Mouse (Mus musculus): Measurements from ENCODE around the gene 1190005I06Rik. TPM values are rescaled to one million over a fixed set of nuclear protein-coding genes. Genes with fewer than 3 reads are reported as not detected.

The 1190005I06Rik gene
- polyA plus RNA-seq, 1 experiment, result 14.3 TPM

DNA sequence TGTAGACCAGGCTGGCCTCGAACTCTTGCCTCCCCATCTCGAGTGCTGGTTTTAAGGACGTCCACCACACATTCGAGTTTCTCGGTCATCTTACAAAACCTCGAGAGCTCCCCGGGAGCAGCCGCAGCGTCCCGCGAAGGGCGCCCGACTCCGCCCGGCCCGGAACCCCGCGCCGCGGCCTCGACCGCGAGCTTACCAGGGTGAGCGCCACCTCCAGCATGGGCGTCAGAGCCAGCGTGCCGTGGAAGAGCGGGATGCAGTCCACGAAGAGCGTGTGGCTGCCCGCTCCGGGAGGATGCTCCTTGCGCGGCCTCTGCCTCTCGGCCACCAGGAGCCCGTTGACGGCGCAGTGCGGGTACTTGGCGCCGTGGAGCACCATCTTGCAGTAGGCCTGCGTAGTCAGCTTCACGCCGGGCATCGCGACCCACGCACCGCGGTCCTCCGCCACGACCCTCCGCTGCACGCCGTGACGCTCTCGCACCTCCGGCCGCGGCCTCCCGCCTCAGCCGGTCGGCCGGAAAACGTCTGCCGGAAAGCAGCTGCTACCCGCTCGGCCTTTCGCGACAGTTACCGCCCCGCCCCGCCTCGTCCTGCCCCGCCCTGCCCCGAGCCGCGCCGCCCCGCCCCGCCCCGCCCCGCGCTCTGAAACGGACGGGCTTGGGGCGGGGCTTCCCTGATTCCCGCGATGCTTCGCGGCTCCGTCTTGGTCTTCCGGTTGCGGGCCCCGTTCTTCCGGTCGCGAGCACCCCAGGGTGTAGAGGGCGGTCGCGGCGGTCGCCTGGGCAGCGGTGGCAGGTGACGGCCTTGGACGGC, 20.3 kb upstream of the 1190005I06Rik start, which contains the start of the genes Gm27021 and Cox4i1:
Gene Gm27021, minus strand, starts transcription at position 519 of the 813 bp plus-strand sequence.
Gene Cox4i1, plus strand, starts transcription at position 662 of the 813 bp plus-strand sequence.
- DNase-seq (ENCODE audit: low read depth), result no peak

DNA sequence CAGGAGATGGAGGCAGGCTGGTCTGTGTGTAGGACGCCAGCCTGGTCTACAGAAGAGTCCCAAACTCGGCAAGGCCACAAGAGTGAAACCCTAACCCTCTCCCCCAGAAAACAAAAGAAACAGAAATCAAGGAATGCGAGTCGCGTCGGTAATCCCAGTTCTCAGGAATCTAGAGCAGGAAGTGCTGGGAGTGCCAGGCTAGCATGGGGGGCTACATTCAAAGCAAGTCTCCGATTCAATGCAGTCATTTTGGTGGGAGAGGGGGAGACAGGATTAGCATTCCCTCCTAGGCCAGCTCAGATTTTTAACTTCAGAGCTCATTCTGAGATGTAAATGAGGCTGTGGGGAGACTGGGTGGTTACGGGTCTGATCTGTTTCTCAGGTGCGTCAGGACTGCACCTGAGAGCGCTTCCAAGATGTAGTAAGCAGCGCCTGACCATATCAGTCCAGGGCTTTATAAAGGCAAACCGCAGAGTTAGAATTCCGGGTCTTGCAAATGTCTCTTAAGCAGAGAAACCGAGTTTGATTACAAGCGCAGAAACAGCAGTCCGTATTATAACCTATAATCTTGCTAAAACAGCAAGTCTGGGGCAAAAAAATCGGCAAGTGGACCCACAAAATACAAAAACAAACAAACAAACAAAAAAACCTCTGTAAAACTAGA, 19.5 kb upstream of the 1190005I06Rik start:
- DNase-seq (ENCODE audit: low read depth), result no peak

DNA sequence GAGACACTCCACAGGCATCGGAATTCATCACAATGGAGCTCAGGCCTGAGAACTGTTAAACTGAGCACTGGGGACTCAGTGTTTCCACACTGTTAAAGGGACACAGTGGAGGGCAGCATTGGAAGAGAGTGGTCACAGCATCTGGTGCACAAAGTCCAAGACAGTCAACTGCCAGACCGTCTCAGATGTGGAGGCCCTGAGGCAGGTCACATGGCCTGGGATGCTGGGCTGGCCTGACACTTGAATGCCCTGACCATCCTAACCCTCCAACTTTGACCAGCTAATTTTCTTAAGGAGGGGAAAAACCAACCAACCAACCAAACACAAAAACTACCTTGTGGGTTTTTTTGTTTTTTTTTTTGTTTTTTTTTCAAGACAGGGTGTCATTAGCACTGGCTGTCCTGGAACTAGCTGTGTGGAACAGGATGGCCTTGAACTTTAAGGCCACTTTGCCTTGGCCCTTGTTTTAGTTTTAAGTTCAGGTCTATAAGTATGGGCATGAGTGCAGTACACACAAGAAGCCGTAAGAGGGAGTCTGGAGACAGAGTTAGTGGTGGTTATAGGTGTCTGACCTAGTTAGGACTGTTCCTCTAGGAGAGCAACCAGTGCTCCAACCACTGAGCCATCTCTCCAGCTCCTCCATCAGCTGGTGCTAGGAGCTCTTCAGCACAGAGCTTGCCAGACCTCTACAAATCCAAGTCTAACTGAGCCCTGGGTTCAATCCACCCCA, 18.5 kb upstream of the 1190005I06Rik start:
- no peak for DNase-seq (ENCODE audit: low read depth)

DNA sequence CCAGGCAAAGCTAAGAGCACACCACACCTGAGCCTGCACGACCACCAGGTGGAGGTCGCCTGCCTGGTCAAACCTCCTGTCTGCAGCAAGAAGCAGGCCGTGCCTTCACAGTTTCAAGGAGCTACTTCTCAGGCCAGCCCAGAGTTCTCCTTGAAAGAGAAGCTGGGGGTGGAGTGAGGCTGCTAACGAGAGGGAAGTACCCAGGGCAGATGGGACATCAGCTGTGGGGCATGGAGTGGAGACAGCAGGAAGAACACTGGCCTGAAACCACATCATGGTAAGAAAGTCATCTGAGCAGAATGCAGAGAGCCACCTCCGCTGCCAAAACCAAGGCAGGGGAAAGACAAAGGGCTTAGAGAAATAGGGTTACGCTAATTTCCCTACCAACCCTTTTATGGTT, 17.1 kb upstream of the 1190005I06Rik start:
- DNase-seq (ENCODE audit: low read depth), result no peak

DNA sequence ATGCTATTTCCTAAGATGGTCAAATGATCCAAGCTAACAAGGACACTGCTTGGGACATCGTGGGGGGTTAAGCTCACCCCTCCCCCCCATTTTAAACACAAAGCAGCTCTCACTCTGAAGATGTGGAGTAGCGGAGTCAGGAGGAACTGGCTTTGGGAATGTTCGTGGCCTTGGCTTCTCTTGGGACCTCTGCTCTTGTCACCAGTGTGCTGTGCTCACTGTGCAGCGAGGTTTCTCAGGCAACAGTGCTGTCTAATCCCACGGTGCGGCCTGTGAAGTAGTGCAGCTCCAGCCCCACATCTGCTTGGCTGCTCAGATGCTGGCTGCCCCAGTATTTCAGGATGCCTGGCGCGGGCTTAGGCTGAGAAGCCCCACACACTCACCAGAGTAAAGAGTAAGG, 10.0 kb upstream of the 1190005I06Rik start:
- no peak for DNase-seq (ENCODE audit: low read depth)

DNA sequence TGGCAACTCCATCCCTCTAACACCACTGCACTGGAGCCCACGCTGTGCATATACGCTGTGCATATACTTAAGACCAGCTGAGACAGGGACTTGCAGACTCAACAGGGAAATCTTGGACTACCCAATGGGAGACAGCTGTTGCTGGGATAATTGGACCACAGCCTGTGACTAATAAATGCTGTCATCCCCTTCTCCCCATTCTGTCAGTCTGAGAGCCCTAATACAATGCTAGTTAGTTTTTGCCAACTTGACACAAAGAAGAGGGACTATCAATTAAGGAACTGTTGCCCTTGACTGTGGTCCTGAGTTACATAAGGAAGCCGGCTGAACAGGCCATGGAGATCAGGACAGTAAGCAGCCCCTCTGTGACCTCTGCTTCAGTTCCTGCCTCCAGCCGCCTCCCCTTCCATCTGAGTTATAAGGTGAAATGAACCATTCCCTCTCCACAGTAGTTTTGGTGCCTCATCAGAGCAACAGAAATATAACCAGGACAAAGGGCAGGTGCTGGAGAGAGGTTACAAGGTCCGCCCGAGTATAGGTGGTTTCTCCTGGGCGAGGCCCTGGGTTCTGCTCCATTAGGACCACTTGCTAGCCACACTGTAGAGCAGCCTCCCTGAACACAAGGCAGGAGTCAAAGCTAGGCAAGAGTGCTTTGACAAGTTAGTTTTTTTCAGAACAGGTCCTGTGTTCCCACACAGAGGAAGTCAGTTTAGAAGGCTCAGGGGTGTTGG, 9.1 kb upstream of the 1190005I06Rik start:
- DNase-seq (ENCODE audit: low read depth), result no peak

DNA sequence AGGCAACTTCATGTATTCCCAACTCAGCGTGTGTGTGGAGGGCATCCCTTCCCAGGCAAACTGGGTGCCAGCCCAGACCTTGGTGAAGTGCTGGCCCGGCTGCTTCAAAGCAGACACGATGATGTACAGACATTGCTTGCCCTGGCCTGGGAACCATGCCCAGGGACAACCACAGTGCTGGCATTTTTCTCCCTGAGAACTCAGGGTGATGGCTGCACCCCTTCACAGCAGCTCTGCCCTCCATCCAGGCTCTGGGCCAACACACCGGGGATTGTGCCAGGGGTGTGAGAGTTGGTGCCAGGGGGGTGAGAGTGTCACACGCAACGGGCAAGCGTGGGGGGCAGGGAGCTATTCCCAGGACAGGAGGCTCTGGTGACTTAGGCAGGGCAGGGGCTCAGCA, 2.8 kb downstream of the 1190005I06Rik start:
- DNase-seq (ENCODE audit: low read depth), result no peak

DNA sequence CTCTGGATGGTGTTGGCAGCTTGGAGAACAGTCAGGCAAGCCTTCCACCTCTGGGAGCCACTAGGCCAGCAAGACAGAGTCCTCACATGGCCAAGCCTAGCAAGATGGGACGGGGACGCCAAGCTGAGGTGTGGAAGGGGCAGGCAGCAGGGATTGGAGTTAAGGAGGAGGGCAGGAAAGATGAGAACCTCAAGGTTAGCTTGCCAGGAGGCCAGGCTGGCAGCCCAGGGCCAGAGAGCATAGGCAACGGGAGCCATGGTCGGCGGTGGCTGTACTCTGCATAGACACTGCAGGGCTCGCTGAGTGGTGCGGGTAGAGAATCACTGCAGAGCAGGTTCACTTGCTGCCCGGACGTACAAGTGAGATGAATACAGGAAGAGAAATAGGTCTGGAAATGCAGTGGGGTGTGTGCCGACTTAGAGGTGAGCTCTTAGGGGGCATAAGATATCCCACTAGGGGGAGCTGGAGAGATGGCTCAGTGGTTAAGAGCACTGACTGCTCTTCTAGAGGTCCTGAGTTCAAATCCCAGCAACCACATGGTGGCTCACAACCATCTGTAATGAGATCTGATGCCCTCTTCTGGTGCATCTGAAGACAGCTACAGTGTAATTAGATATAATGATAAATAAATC, 5.3 kb downstream of the 1190005I06Rik start:
- no peak for DNase-seq (ENCODE audit: low read depth)

DNA sequence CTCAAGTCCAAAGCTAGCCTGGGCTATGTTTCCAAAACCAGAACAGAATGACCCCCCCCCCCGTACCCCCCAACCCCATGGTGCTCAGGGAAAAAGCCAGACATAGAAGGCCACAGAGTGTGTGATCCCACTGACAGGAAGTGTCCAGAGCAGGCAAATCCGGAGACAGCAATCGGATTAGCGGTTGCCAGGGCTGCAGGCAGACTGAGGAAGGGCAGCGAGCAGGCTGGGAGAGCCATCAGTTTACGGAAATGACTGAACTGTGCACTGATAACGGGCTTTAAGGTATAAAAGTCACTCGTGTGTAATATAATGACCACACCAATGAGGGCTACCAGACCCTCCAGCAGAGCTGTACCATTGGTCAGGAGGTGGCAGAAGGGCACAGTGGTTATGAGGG, 6.2 kb downstream of the 1190005I06Rik start:
- DNase-seq (ENCODE audit: low read depth), result no peak

DNA sequence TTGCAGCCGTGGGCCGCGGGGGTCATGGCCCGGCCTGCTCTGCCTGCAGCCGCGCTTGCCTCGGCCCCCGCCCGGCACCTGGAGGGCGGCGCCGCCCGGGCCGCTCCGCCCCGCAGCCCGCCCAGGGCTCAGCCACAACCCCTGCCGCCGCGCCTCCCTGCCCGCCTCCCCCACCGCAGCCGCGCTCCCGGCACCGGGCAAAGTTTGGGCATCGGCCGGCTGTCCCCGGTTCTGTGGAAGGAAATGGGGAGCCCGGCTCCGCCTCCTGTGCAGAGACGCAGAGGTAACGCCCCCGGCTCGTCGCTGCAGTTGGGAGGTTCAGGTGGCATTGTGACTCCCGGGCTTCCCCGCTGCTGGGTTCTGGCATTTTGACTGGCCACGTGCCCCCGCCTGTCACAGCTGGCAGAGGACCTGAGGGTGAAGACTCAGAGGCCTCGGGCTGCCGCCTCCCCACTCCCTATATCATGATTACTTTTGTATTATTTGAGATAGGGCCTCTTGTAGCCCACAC, 13.0 kb downstream of the 1190005I06Rik start:
- DNase-seq (ENCODE audit: low read depth), result no peak

DNA sequence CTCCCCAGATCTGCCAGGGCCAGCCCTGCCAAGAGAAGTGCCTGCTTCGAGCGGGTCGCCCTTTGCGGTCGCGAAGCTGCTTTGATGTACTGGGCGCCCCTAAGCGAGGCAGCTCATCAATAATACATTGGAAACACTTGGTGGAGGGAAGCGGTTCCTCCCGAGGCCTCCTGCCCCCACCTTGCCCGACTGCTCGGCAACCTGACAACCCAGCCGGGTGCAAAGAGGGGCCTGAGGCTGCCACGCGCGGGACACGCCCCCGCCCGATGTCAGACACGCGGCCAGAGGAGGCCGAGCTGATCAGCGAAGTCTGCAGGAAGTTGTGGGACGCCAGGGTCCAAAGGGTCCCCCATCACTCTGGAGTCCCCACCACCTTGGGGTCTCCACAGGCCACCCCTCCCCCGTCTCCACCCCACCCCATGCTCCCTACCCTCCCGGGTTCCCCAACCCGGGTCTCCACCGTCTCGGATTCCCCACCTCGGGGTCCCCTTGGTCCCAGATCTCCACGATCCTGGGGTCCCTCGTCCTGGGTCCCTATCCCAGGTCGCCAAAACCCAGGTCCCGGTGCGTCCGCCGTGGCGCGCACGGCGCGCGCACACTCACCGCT, 13.7 kb downstream of the 1190005I06Rik start:
- no peak for DNase-seq (ENCODE audit: low read depth)

DNA sequence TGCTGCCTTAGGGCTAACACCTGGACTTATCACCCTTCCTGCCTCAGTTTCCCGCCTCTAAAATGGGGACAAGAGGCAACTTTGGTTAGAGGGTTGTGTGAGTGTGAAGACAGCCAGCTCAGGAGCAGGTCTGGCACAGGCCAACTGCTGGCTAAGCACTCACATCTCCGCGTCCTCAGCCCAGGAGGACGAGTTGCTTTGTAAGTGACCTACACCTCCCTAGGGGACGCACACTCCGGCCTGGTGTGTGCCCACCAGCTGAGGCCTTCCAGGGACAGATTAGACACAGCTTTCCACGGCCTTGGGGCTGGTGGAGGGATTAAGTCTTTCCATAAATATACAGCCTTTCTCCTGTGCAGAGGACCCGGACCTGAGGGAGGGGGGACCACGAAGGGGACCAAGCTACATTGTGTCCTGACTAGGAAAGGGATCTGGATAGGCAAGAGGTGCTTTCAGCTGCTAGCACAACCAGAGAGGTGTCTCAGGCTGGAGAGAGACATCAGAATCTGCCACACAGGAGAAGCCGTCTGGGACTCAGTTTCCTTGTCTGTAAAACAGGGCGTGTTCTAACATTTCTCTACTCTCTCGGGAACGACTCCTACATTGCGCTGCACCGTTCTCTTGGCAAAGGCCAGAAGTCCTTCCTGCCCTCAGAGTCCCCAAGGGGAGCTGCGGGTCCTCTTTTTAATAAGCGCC, 14.3 kb downstream of the 1190005I06Rik start:
- no peak for DNase-seq (ENCODE audit: low read depth)

DNA sequence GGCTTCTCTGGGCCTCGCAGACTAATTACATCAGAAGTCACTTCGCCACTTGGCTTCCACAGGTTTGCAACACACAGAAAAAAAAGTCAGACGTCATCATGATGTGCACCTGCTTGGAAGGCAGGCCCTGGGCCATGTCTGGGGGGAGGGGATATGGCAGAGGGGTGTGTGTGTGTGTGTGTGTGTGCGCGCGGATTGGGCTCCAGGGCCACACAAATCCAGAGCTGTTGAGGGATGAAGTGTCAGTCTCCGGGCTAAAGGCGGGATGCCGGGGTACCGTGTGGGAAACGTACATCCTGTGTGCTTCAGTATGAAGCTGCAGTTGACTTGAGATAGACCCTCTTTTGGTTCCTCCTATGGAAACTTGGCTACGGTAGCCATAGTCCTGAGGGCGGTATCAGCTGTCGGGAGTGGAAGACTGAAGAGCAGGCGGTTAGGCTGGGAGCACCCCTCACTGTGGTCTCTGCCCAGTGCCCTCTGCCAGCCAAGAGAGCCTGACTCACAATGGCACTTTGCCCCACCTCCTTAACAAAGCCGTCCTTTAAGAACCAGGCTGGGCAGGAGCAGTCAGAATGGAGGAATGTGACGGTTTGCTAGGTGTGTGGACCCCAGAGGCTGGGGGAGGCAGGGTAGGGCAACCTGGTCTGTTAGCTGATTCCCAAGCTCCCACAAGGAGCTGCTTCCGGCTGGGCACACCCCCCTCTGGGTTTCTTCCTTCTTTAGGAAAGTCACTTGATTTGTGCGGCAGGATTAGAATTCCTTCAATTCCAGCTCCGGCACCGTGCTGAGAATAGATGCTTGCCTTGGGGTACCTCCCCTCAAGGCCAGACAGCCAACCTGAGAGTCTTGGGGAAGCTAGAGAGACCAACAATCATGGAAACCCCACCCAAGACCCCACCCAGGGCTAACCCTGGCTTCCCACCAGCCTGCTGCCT, 15.7 kb downstream of the 1190005I06Rik start:
- no peak for DNase-seq (ENCODE audit: low read depth)

DNA sequence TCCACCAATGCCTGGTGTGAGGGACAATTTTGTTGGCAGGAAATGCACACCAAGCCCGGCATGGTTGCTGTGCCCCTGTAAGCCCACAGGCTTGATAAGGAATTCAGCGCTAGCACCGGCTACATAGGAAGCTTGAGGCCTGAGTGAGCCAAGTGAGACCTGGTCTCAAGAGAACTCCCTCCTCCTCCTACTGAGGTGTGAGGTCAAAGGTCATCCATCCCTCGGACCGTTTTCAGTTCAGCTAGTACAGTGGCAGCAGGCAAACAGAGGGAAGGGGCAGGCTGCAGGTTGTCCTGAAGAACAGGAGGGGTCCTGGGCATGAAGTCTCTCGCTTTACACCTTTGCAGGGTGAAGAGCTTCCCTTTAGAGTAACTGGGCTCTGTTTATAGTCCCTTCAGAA, 16.6 kb downstream of the 1190005I06Rik start:
- DNase-seq (ENCODE audit: low read depth), result no peak

DNA sequence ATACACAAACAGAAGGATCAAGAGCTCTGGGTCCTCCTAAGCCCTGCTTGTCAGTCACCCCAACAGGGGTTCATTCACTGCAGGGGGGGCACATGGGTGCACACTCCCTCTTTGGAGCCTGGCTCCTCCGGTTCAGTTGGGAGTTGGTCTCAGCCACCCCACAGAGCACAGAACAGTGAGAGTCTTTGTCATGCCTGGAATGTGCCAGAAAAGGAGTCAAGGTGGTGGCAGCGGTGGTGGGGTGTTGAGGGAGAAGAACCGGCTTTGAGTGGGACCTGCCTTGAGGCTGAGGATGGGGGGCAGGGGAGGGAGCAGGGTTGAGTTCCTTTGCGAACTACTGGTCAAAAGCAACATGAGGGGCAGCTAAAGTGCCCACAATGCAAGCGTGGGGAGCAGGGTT, 17.4 kb downstream of the 1190005I06Rik start:
- DNase-seq (ENCODE audit: low read depth), result no peak

DNA sequence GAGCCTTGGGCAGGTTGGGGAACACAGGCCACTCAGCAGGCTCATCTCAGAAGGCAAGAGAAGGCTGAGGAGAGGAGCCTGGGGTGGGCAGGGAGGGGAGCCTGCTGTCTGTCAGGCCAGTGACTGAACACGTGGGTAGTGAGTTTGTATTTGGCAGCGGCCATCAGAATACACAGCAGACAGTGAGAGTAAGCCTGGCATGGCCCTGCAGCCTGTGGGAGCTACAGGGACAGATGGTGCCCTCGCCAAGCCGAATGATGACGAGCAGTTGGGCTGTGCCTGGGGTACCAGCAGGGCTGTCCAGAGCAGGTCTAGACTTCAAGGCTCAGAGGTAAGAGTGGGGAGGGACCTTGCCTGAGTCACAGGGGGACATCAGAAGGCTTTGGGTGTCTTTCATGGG, 20.1 kb downstream of the 1190005I06Rik start:
- DNase-seq (ENCODE audit: low read depth), result no peak

DNA sequence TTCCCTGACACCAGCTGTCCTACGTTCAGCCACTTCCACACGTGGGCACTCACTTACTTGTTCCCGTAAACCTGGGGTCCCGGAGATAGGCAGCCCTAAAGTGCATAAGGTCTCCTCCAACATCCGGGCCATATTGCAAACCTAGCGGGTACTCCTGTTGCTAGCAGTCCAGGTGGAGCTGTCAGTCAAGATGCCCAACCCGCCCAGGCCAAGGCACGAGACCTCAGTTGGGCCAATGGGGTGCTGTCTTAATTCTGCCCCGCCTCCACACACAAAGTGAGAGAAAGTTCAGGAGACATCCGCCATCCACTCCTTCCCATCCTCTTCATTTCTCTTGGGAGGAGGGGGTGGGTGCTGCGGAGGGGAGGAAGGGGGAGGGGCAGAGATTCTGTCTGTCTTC, 21.0 kb downstream of the 1190005I06Rik start:
- DNase-seq (ENCODE audit: low read depth), result no peak

DNA sequence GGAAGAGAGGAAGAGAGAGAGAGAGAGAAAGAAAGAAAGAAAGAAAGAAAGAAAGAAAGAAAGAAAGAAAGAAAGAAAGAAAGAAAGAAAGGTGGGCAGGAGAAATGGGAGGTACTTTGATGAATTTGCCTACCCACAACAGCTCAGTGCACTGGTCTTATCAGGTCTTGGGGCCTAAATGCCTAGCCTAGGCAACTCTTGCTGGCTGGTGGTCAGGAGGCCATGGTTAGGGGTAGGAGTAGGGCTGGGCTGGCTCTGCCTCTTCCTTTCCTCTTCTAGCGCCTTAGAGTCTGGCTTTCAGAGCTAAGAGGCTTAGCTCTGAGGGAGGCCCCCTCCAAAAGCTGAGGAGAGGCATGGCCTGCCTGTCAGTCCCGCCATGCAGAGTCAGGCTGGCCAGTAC, 23.8 kb downstream of the 1190005I06Rik start:
- no peak for DNase-seq (ENCODE audit: low read depth)

DNA sequence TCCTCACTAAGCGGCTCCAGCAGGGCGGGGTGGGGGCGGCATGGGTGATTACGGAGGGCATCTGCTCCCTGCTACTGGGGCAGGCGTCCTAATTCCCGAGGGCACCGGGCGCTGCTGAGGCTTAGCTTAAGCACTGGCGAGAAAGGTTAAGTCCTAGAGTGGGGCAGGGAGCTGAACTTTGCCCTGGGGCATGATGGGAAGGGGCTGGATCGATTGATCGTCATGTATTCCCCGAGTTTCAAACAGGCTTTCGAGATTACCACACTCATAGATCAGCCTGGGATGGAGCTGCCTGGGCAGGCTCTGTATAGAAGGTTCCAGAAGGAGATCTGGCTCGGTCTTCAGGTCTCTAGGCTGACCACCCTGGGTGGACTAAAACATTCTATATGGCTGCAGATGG, 25.3 kb downstream of the 1190005I06Rik start:
- no peak for DNase-seq (ENCODE audit: low read depth)

Measured in gonadal fat pad, adult 2 months (tissue).